Mouse (Mus musculus) lung, embryonic 16.5 days (tissue): ENCODE measurements around the gene Aph1a. TPM values are rescaled to one million over a fixed set of nuclear protein-coding genes. Genes with fewer than 3 reads are reported as not detected.
A peak's percentile ranks its signal among the peaks of the same experiment; 100 is the strongest.

Experiments used
- ATAC-seq: fragments of 200-750 bp; cut with Nextera tagmentation; 2 replicates; pipeline ENCODE4 v1.8.0; 2017; ENCODE audit warnings: low read depth, mild to moderate bottlenecking, moderate library complexity
- H3K27ac ChIP-seq: fragments of 300-500 bp; sonication (generic); 2 replicates; pipeline ENCODE4 v1.5.1; 2014; ENCODE audit warnings: mild to moderate bottlenecking, control low read depth, low read length
- H3K27me3 ChIP-seq: fragments of 300-500 bp; sonication (generic); 2 replicates; pipeline ENCODE4 v1.6.1; 2014; ENCODE audit warnings: low read depth, low read length, mixed read lengths; ENCODE audit not compliant: control insufficient read depth, insufficient read depth
- H3K36me3 ChIP-seq: fragments of 300-500 bp; sonication (generic); 2 replicates; pipeline ENCODE4 v1.6.1; 2014; ENCODE audit warnings: low read length; ENCODE audit not compliant: control insufficient read depth, insufficient read depth
- H3K4me1 ChIP-seq: fragments of 300-500 bp; sonication (generic); replicated peaks from 2 replicates; pipeline ENCODE4 v1.6.1; 2014; ENCODE audit warnings: low read length, mixed read lengths; ENCODE audit not compliant: control insufficient read depth, insufficient read depth
- H3K4me2 ChIP-seq: fragments of 300-500 bp; sonication (generic); 2 replicates; pipeline ENCODE4 v1.6.1; 2014; ENCODE audit warnings: low read depth, low read length, control low read depth
- H3K4me3 ChIP-seq: fragments of 300-500 bp; sonication (generic); 2 replicates; pipeline ENCODE4 v1.5.1; 2014; ENCODE audit warnings: mild to moderate bottlenecking, low read length, control low read depth
- H3K9ac ChIP-seq: fragments of 300-500 bp; sonication (generic); 2 replicates; pipeline ENCODE4 v1.6.1; 2014; ENCODE audit warnings: low read length, control low read depth
- H3K9me3 ChIP-seq: fragments of 300-500 bp; sonication (generic); 2 replicates; pipeline ENCODE4 v1.6.1; 2016; ENCODE audit warnings: low read length; ENCODE audit not compliant: control insufficient read depth
- WGBS: fragments of 180-500 bp; shearing (Covaris S2); extraction: QIAGEN DNeasy Blood & Tissue Kit; methylation state at CpG from one replicate; pipeline ENCODE4 v1.1.7; 2014; 5-methylcytosine and 5-hydroxymethylcytosine counted together
- polyA plus RNA-seq: library from polyadenylated mRNA; unstranded; fragments of >200 nt; fragmentation: Nextera tagmentation; extraction: Ambion mirVana; gene quantifications from 2 replicates; pipeline ENCODE4 v1.2.1, GENCODE M21; 2015

The Aph1a gene
- polyA plus RNA-seq, 1 experiment from 2014 or later, result 39.1 TPM

DNA sequence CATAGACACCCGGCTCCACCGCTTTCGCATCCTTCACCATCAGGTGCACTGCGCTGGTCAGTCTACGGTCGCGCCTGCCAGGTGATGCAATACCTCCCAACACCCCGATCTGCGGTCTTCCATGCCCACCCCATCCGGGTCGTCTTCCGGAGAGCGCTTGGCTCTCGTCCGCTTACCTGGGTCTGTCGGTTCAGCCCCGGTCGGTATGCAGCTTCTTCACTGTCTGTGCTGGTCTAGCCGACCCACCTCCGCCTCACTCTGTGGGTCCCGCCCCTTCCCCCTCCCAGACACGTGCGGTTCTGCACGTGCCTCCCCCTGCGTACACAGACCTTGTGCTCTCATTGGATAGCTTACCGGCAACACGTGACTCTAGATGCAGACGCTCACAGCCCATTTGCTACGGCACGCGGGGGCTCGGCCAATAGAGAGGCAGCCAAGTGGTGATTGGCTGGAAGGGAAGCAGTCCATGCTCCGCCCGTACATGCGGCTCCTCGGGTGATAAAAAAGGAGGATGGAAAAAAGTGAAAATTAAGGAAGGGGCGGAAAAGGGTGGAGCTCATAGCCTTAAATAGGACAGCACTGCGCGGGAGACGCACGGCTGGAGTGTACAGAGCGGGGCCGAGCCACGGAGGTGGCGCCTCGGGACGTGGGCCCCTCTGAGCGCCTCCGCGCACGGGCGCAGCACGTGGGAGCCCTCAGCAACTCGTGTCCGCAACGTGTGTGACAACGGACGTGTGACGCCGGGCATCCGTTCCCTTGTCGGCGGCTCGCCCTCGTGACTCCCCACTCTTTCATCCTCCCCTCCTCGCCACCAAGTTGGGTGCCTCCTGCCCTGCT is 11.6 kb upstream of the Aph1a start, which contains the start of gene Ciart:
Gene Ciart (minus strand): TSS at position 273 of the 837 bp plus-strand sequence.
- Histone ChIP-seq H3K36me3 (peaks cover 9% of the 10 kb centered on the region), H3K4me2 (peak within 1 kb of the TSS; percentile 99), H3K9ac (peak within 1 kb of the TSS; percentile 49), H3K4me3 (peak within 1 kb of the TSS; percentile 58), H3K9me3 (no peaks in the 10 kb centered on the region), H3K27me3 (no peaks in the 10 kb centered on the region), H3K4me1 (peaks cover 12% of the 10 kb centered on the region), H3K27ac (no peak within 1 kb of the TSS)
- peak; percentile 99 for ATAC-seq
- under 1% methylated on average over 57 of the region's 66 CpGs for WGBS

- H3K27me3 ChIP-seq, result no peaks in the 10 kb centered on the region
- 3% methylated on average over 24 of the region's 24 CpGs for WGBS
- H3K27ac ChIP-seq, result no peak overlapping the region
- H3K4me3 ChIP-seq, result peak overlapping the region; percentile 58
- no peaks in the 10 kb centered on the region for H3K9me3 ChIP-seq
- H3K4me2 ChIP-seq, result peak overlapping the region; percentile 99
- H3K4me1 ChIP-seq, result peaks cover 12% of the 10 kb centered on the region
- ATAC-seq, result no peak
- peaks cover 10% of the 10 kb centered on the region for H3K36me3 ChIP-seq
- peak overlapping the region; percentile 40 for H3K9ac ChIP-seq
These were observed 10.8 kb upstream of the Aph1a start for GRCm38 (mm10) chr3:95882816-95883425.

DNA sequence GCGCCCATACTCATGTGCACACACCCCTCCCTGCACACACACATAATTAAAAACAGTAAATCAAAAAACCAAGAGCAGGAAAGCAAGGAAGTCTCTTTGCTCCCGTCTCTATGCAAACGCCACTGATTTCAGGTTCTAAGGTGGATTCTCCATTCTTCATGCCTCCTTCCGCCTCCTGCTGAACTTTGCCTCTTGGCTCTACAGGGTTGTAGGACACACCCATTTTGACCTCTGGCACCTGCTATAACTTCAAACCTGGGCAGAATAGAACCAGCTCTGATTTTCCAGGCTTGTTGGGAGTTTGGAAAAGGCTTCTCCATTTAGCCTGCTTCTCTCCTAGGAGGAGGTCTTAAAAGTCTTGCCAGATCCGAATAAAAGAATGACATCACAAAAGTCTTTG is 9.4 kb upstream of the Aph1a start:
- Histone ChIP-seq H3K27ac (no peak overlapping the region), H3K36me3 (peaks cover 10% of the 10 kb centered on the region), H3K4me2 (no peak overlapping the region), H3K27me3 (no peaks in the 10 kb centered on the region), H3K4me3 (no peak overlapping the region), H3K4me1 (peaks cover 12% of the 10 kb centered on the region), H3K9me3 (no peaks in the 10 kb centered on the region), H3K9ac (no peak overlapping the region)
- no peak for ATAC-seq
- WGBS, result 82% methylated on average over 5 of the region's 5 CpGs

GRCm38 (mm10) chr3:95887596-95887995 is 6.2 kb upstream of the Aph1a start:
- 81% methylated on average over 4 of the region's 4 CpGs for WGBS
- ATAC-seq, result no peak
- no peak overlapping the region for H3K9ac ChIP-seq

GRCm38 (mm10) chr3:95889664-95890063 is 4.1 kb upstream of the Aph1a start:
- peaks cover 6% of the 10 kb centered on the region; the same call in 1 of the 2 replicates for H3K36me3 ChIP-seq
- ATAC-seq, result no peak
- WGBS, result 73% methylated on average over 3 of the region's 3 CpGs
- no peak overlapping the region for H3K4me3 ChIP-seq
- H3K27me3 ChIP-seq, result no peaks in the 10 kb centered on the region
- H3K9ac ChIP-seq, result no peak overlapping the region
- H3K27ac ChIP-seq, result no peak overlapping the region
- no peaks in the 10 kb centered on the region for H3K9me3 ChIP-seq
- peak overlapping the region; percentile 60 for H3K4me2 ChIP-seq
- H3K4me1 ChIP-seq, result peaks cover 14% of the 10 kb centered on the region

More at GRCm38 (mm10) chr3:95887596-95887995, 6.2 kb upstream of the Aph1a start:
- H3K4me1 ChIP-seq, result peaks cover 14% of the 10 kb centered on the region
- H3K4me3 ChIP-seq, result no peak overlapping the region
- H3K4me2 ChIP-seq, result no peak overlapping the region
- H3K9me3 ChIP-seq, result no peaks in the 10 kb centered on the region
- no peaks in the 10 kb centered on the region for H3K27me3 ChIP-seq
- H3K27ac ChIP-seq, result no peak overlapping the region
- peaks cover 10% of the 10 kb centered on the region for H3K36me3 ChIP-seq

GRCm38 (mm10) chr3:95891211-95892065 is 2.3 kb upstream of the Aph1a start, which contains the start of gene BC028528:
Gene BC028528, minus strand, starts transcription at chr3:95892005.
- H3K27me3 ChIP-seq, result no peaks in the 10 kb centered on the region
- H3K27ac ChIP-seq, result peak within 1 kb of the TSS; percentile 92
- H3K36me3 ChIP-seq, result peaks cover 6% of the 10 kb centered on the region; the same call in 1 of the 2 replicates
- ATAC-seq, result peak; percentile 41
- H3K4me2 ChIP-seq, result peak within 1 kb of the TSS; percentile 60
- H3K4me1 ChIP-seq, result peaks cover 22% of the 10 kb centered on the region
- H3K9ac ChIP-seq, result peak within 1 kb of the TSS; percentile 44
- WGBS, result 18% methylated on average over 12 of the region's 12 CpGs
- H3K9me3 ChIP-seq, result no peaks in the 10 kb centered on the region
- H3K4me3 ChIP-seq, result peak within 1 kb of the TSS; percentile 44

DNA sequence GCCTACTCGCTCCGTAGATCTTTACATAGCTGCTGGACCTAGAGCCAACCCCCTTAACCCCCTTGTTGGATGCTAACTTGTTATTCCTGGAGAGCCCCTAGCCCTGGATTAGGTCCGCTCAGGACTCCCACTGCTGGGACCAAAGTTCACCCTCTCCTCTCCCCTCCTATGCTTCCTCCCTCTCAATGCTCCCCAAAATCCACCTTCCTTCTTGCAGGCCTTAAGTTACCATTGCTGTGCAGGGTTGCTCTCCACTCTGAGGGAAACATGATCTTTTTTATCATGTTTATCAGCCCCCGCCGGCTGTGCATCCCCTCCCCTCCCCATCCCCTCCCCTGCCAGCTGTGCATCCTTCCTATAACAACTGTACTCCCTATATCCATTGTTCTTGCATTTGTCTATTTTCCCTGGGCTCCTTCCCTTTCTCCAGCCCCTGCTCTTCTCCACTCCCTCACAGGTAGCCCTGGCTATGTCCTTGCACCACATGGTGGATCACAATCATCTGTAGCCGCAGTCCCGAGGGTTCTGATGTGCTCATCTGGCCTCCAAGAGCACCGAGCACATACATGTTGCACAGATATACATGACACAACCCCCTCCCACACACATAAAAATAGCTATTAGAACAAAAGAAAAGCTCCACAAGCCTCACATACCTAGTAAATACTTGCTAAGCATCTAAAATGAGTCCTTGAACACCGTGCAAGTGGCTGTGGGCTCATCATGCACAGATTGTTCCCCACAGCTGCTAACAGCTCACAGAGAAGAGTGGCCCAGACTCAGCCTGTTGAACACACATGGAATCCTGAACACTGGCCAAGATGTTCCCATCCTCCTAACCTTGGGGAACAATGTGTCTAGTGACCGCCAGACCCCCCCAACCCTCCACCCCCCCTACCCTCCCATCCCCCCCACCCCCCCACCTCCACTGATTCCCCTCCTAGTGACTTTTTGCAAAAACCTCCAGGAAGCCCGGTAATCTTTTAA is 1.4 kb upstream of the Aph1a start:
- WGBS, result 27% methylated on average over 11 of the region's 11 CpGs
- Histone ChIP-seq H3K27ac (peak overlapping the region; percentile 92), H3K4me3 (peak overlapping the region; percentile 44), H3K4me1 (peaks cover 22% of the 10 kb centered on the region), H3K4me2 (peak overlapping the region; percentile 60), H3K9ac (peak overlapping the region; percentile 44), H3K27me3 (no peaks in the 10 kb centered on the region), H3K9me3 (no peaks in the 10 kb centered on the region), H3K36me3 (0 out of 2 replicates have a peak, but pooled peaks cover 2% of the 10 kb centered on the region)
- ATAC-seq, result no peak

DNA sequence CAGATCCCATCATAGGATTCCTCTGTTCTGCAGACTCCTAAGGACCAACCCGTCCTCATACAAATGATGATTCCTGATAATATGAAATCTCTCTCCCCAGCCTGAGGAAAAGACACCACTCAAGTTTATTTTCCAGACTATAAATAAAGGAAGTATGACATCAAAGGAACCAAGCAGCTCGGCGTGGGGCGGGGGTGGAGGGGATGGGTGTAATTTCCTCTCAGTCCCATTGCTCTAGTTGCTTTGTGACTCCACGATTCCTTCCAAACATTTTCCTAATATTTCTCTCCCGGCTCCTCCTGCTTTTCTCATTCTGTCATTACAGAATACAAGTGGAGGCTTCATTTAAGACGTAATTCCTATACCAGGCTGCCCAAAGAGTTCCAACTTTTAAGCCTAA is 643 bp upstream of the Aph1a start:
- peaks cover 22% of the 10 kb centered on the region for H3K4me1 ChIP-seq
- WGBS, result 13% methylated on average over 7 of the region's 7 CpGs
- peak overlapping the region; percentile 61 for H3K4me3 ChIP-seq
- peak overlapping the region; percentile 60 for H3K4me2 ChIP-seq
- H3K9me3 ChIP-seq, result no peaks in the 10 kb centered on the region
- peak overlapping the region; percentile 92 for H3K27ac ChIP-seq
- peak; percentile 38 for ATAC-seq
- peak overlapping the region; percentile 63 for H3K9ac ChIP-seq
- no peaks in the 10 kb centered on the region for H3K27me3 ChIP-seq
- no peaks in the 10 kb centered on the region for H3K36me3 ChIP-seq
